Mouse (Mus musculus) kidney, embryonic 15.5 days (tissue): ENCODE data around the gene Bsdc1. TPM values are rescaled to one million over a fixed set of nuclear protein-coding genes. Genes with fewer than 3 reads are reported as not detected.

Experiments
- ATAC-seq: fragments of 200-750 bp; cut with Nextera tagmentation; replicated peaks from 2 replicates; pipeline ENCODE4 v1.8.0; 2017; ENCODE audit warnings: moderate TSS enrichment; ENCODE audit not compliant: low FRiP score
- H3K27ac ChIP-seq: fragments of 300-500 bp; sonication (generic); 2 replicates; pipeline ENCODE4 v1.5.1; 2015; ENCODE audit warnings: mild to moderate bottlenecking, inconsistent platforms
- H3K27me3 ChIP-seq: fragments of 300-500 bp; sonication (generic); 2 replicates; pipeline ENCODE4 v1.6.1; 2015; ENCODE audit warnings: inconsistent platforms
- H3K36me3 ChIP-seq: fragments of 300-500 bp; sonication (generic); 2 replicates; pipeline ENCODE4 v1.6.1; 2015; ENCODE audit warnings: inconsistent platforms
- H3K4me1 ChIP-seq: fragments of 300-500 bp; sonication (generic); 2 replicates; pipeline ENCODE4 v1.6.1; 2015; ENCODE audit warnings: inconsistent platforms
- H3K4me2 ChIP-seq: fragments of 300-500 bp; sonication (generic); 2 replicates; pipeline ENCODE4 v1.6.1; 2015; ENCODE audit warnings: moderate library complexity, mild to moderate bottlenecking, inconsistent platforms
- H3K4me3 ChIP-seq: fragments of 300-500 bp; sonication (generic); replicated peaks from 2 replicates; pipeline ENCODE4 v1.5.1; 2015; ENCODE audit warnings: mild to moderate bottlenecking, inconsistent platforms
- H3K9ac ChIP-seq: fragments of 300-500 bp; sonication (generic); 2 replicates; pipeline ENCODE4 v1.6.1; 2015; ENCODE audit warnings: mild to moderate bottlenecking, inconsistent platforms
- H3K9me3 ChIP-seq: fragments of 300-500 bp; sonication (generic); replicated peaks from 2 replicates; pipeline ENCODE4 v1.6.1; 2016; ENCODE audit warnings: inconsistent platforms
- WGBS: fragments of 180-500 bp; shearing (Covaris S2); methylation state at CpG from one replicate; pipeline ENCODE4 v1.1.7; 2015; ENCODE audit warnings: mixed read lengths; 5-methylcytosine and 5-hydroxymethylcytosine counted together
- polyA plus RNA-seq: library from polyadenylated mRNA; unstranded; fragments of >200 nt; fragmentation: Nextera tagmentation; extraction: Ambion mirVana; gene quantifications from 2 replicates; pipeline ENCODE4 v1.2.1, GENCODE M21; 2015

The Bsdc1 gene
- polyA plus RNA-seq = 26.4 and 28.8 TPM in 2 replicates

DNA sequence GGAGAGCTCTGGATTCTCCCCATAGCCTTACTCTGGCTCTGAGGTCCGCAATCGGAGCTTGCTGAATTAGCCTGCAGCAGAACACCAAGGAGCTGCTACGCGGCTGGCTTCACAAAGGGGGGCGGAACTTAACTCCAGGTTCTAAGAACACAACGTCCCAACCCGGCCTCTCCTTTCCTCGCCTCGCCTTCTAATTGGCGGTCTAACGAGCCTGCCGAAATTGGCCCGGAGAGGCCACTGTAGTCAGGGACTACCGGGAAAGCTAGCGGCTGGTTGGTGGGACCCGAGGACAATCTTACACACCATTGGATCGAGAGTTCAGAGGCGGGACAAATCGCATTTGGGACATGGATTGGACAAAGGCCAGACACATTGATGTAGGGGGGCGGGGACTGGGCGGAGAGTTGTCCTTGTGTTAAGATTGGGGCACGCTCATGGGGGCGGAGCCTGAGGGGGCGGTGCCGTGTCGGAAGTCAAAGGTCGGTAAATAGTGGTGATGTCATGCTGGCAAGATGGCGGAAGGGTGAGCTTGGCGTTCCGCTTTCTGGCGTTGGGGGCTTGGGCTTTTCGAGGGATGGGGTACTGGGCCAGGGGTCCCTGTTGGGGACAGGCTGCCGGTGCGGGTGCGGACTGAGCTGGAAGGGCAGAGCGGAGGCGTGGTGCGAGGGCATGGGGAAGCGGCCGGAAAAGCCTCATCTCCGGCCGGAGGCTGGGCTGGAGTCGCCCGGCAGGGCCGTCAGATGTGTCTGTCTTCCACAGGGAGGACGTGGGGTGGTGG is at the start of gene Bsdc1:
TSS of gene Bsdc1 (plus strand) at position 399 of the 778 bp plus-strand sequence.
- Histone ChIP-seq H3K4me1 (peaks cover 16% of the 10 kb centered on the region), H3K27ac (peak within 1 kb of the TSS; percentile 96), H3K9ac (peak within 1 kb of the TSS; percentile 74), H3K9me3 (no peaks in the 10 kb centered on the region), H3K4me2 (peak within 1 kb of the TSS; percentile 75), H3K27me3 (no peaks in the 10 kb centered on the region), H3K36me3 (peaks cover 25% of the 10 kb centered on the region), H3K4me3 (peak within 1 kb of the TSS; percentile 64)
- peak; percentile 98 for ATAC-seq
- WGBS = under 1% methylated on average over 45 of the region's 46 CpGs

DNA sequence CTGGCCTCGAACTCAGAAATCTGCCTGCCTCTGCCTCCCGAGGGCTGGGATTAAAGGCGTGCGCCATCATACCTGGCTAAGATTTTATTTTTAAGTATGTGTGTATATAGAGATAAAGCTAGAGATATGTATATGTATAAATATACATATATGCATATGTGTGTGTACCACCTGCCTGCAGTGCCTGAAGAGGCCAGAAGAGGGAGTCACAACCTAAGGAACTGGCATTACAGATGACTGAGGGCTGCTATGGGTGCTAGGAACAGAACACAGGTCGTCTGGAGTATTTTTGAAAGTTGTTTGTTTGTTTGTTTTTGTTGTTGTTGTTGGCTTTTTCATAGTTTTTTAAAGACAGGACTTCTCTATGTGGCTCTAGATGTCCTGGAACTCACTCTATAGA is 45.5 kb upstream of the Bsdc1 start:
- Histone ChIP-seq H3K27me3 (no peaks in the 10 kb centered on the region), H3K4me3 (no peak overlapping the region), H3K4me2 (no peak overlapping the region), H3K9ac (no peak overlapping the region), H3K27ac (no peak overlapping the region), H3K9me3 (no peaks in the 10 kb centered on the region), H3K4me1 (no peaks in the 10 kb centered on the region), H3K36me3 (no peaks in the 10 kb centered on the region)
- ATAC-seq = no peak
- WGBS = 92% methylated on average over 5 of the region's 5 CpGs

DNA sequence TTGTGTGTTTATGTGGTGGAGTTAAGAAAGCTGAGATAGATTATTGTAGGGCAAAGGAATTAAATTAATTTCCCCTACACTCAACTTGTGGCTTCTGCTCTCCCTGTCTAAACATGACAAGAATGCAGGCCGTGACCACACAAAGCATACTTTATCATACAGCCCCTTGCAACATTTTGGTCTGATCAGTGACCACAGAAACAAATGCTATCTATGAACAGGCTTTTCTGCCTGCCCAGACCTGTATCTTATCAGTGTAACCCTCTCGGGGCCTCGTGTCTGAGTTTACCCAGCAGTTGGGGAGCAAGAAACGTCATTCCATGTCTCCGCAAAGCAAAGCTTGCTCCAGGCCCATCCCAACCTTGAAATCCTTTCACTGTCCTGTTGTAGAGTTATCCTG is 44.9 kb upstream of the Bsdc1 start:
- Histone ChIP-seq H3K27ac (no peak overlapping the region), H3K27me3 (no peaks in the 10 kb centered on the region), H3K4me3 (no peak overlapping the region), H3K4me2 (no peak overlapping the region), H3K9ac (no peak overlapping the region), H3K9me3 (no peaks in the 10 kb centered on the region), H3K36me3 (no peaks in the 10 kb centered on the region), H3K4me1 (no peaks in the 10 kb centered on the region)
- 73% methylated on average over 5 of the region's 5 CpGs for WGBS
- no peak for ATAC-seq

DNA sequence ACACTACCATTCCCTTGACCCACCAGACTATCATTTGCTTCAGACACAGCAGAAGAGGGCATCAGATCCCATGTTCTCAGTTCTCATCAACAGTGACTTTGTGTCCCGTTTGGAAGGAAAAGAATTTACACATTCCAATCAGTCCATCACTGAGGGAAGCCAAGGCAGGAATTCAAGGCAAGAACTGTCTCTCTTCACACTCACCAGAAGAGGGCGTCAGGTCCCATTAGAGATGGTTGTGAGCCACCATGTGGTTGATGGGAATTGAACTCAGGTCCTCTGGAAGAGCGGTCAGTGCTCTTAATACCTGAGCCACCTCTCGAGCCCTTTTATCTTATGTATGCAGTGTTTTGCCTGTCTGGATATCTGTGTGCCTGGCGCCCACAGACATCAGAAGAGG is 43.1 kb upstream of the Bsdc1 start:
- no peaks in the 10 kb centered on the region for H3K9me3 ChIP-seq
- no peak overlapping the region for H3K27ac ChIP-seq
- H3K4me2 ChIP-seq = no peak overlapping the region
- H3K4me1 ChIP-seq = no peaks in the 10 kb centered on the region
- no peak overlapping the region for H3K9ac ChIP-seq
- 75% methylated on average over 5 of the region's 5 CpGs for WGBS
- no peak overlapping the region for H3K4me3 ChIP-seq
- H3K36me3 ChIP-seq = no peaks in the 10 kb centered on the region
- H3K27me3 ChIP-seq = no peaks in the 10 kb centered on the region
- no peak for ATAC-seq

DNA sequence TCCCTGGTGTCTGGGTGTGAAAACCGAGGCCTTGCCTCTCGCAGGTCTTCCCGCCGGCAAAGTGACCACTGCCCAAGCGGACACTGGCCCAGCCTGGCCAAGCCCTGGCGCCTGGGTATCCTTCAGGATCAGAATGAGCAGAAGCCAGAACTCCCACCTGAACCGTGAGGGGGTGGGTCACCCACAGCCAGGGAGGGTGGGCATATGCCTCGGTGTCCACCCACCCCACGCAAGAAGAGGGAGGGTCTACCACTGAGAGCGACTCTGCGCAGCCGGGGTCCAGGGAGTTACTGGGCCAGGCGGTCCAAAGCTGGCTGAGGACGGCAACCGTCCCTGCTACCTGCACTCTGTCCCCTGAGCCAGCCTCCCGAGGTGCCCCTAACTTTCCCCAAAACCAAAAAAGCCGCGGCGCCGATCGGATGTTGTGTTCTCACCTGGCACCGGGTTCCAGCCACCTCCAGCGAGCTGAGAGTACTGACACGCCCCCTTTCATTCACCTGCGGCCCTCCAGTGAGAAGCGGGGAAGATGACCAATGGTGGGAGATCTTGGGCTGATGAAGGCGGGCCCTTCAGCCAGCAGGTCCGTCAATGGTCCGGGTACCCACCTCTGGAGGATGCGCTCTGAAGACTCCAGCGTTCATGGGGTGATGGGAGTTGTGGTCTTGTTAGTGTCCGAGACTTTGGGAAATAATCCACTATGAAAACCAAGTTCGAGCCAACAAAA is 20.9 kb upstream of the Bsdc1 start, which contains the start of gene Zbtb8b:
TSS of gene Zbtb8b (minus strand) at position 514 of the 724 bp plus-strand sequence.
- peak; percentile 96 for ATAC-seq
- WGBS = 3% methylated on average over 33 of the region's 33 CpGs
- Histone ChIP-seq H3K4me2 (peak within 1 kb of the TSS; percentile 85), H3K27ac (no peak within 1 kb of the TSS), H3K9me3 (no peaks in the 10 kb centered on the region), H3K36me3 (no peaks in the 10 kb centered on the region), H3K4me1 (peaks cover 16% of the 10 kb centered on the region), H3K9ac (peak within 1 kb of the TSS; percentile 58), H3K4me3 (peak within 1 kb of the TSS; percentile 58), H3K27me3 (peaks cover 43% of the 10 kb centered on the region)

DNA sequence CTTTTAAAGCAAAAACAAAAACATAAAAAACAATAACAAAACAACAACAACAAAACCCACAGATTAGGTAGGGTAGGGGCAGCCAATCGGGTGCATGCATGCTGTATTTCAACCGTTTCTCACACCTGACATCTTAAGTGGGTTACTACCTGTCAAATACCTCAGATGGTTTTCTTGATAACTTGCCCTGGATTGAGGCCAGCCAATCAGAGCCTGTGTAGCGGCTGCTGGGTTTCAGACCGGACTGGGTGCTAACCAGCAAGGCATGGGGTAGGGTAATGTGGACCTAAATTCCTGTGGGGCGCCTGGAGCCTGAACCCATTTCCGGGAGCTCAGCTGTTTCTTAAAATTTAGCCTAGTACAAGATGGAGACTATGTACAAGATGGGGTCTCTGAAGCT is 20.2 kb upstream of the Bsdc1 start:
- no peak overlapping the region for H3K27ac ChIP-seq
- no peaks in the 10 kb centered on the region for H3K9me3 ChIP-seq
- no peak overlapping the region for H3K9ac ChIP-seq
- peak overlapping the region; percentile 58 for H3K4me3 ChIP-seq
- H3K4me2 ChIP-seq = peak overlapping the region; percentile 85
- H3K27me3 ChIP-seq = peaks cover 43% of the 10 kb centered on the region
- H3K36me3 ChIP-seq = no peaks in the 10 kb centered on the region
- WGBS = 31% methylated on average over 6 of the region's 6 CpGs
- peak; percentile 18; the same call in 1 of the 2 replicates for ATAC-seq
- H3K4me1 ChIP-seq = peaks cover 16% of the 10 kb centered on the region

DNA sequence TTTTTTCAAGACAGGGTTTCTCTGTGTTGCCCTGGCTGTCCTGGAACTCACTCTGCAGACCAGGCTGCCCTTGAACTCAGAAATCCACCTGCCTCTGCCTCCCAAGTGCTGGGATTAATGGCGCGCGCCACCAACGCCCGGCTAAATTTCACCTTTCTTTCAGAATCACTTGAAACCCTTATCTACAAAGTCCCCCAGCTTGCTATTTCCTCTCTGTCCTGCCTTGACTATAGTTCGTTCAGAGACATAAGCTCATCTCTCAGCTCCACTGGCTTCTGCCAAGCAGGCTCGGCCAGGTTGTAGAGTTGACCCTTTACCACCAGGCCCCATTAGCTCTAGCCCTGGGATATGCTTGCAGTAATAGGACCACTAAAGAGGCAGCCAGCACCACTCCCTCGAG is 14.0 kb upstream of the Bsdc1 start:
- no peak overlapping the region for H3K4me2 ChIP-seq
- ATAC-seq = no peak
- H3K27me3 ChIP-seq = peaks cover 9% of the 10 kb centered on the region; the same call in 1 of the 2 replicates
- no peak overlapping the region for H3K4me3 ChIP-seq
- H3K27ac ChIP-seq = no peak overlapping the region
- H3K4me1 ChIP-seq = 0 out of 2 replicates have a peak, but pooled peaks cover 3% of the 10 kb centered on the region
- WGBS = 74% methylated on average over 8 of the region's 8 CpGs
- no peaks in the 10 kb centered on the region for H3K36me3 ChIP-seq
- no peak overlapping the region for H3K9ac ChIP-seq
- no peaks in the 10 kb centered on the region for H3K9me3 ChIP-seq

DNA sequence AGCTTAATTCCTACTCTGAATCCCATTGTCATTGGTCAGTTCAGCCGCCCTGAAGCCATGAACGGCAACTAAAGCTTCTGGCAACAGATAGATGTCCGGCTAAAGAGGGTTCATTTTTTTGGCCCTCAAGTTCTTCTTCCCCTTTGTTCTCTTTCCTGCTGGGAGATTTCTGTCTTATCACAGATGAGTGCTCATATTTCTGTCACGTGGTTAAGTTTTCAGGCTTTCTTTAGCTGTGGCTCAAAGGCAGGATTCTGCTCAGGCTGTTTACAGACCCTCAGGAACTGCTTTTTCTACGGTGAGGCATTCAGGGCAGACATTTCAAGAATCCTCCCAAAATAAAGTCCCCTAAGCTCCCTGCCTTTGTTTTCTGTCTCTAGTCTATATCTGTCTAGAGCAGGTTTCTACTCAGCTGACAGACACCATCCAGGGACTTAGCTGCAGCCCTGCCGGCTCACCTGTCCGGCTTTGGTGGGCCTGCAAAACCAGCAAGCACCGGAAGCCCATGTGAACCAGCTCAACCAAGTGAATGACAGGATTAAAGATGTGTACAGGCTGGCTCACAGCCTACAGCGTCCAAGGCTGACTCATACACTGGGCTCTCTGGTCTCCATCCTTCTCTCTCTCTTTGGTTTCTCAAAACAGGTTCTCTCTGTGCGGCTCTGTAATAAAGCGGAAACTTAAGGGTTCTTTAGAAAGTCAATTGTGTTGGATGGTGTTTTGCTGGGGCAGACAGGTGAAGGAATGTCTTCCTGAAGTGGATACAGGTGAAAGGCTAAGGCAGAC is 13.4 kb upstream of the Bsdc1 start:
- WGBS = 80% methylated on average over 11 of the region's 11 CpGs
- H3K9ac ChIP-seq = no peak overlapping the region
- no peak overlapping the region for H3K4me3 ChIP-seq
- H3K27me3 ChIP-seq = peaks cover 3% of the 10 kb centered on the region; the same call in 1 of the 2 replicates
- H3K9me3 ChIP-seq = no peaks in the 10 kb centered on the region
- no peak for ATAC-seq
- H3K36me3 ChIP-seq = no peaks in the 10 kb centered on the region
- 0 out of 2 replicates have a peak, but pooled peaks cover 3% of the 10 kb centered on the region for H3K4me1 ChIP-seq
- H3K4me2 ChIP-seq = no peak overlapping the region
- H3K27ac ChIP-seq = no peak overlapping the region

DNA sequence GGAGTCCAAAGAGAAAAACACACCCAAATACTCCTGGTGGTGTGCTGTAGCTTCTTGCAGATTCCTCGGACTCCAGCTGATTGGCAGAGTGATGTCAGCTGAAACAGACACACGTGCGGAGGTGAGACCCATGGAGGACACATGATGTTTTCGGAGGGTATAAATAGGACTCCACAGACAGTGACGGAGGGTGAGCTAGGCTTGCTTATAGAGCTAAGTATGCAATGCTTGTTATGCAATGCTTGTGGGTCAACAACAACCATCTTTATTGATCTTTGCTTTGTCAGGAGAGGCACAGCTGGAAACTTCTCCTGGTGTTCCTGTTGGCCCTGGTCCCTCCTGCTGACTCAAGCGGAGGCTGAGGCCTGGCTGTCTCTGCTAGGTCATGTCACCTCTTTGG is 12.7 kb upstream of the Bsdc1 start:
- H3K27me3 ChIP-seq = no peaks in the 10 kb centered on the region
- H3K9ac ChIP-seq = no peak overlapping the region
- WGBS = 91% methylated on average over 6 of the region's 6 CpGs
- H3K4me2 ChIP-seq = no peak overlapping the region
- 0 out of 2 replicates have a peak, but pooled peaks cover 3% of the 10 kb centered on the region for H3K4me1 ChIP-seq
- no peaks in the 10 kb centered on the region for H3K36me3 ChIP-seq
- no peak overlapping the region for H3K27ac ChIP-seq
- no peak overlapping the region for H3K4me3 ChIP-seq
- no peaks in the 10 kb centered on the region for H3K9me3 ChIP-seq
- no peak for ATAC-seq

DNA sequence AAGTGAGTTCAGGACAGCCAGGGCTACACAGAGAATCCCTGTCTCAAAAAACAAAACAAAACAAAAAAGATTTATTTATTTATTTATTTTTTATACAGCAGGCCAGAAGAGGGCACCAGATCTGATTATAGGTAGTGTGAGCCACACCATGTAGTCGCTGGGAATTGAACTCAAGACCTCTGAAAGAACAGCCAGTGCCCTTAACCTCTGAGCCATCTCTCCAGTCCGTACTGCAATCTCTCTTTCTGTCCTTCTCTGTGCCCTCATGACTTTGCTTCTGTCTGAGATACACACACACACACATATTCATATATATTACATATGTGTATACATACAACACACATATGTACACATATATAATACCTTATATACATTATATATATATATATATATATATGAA is 10.5 kb upstream of the Bsdc1 start:
- Histone ChIP-seq H3K9me3 (no peaks in the 10 kb centered on the region), H3K27ac (no peak overlapping the region), H3K4me2 (no peak overlapping the region), H3K4me3 (no peak overlapping the region), H3K36me3 (no peaks in the 10 kb centered on the region), H3K9ac (no peak overlapping the region), H3K4me1 (no peaks in the 10 kb centered on the region), H3K27me3 (no peaks in the 10 kb centered on the region)
- ATAC-seq = no peak
- 73% methylated on average over 2 of the region's 2 CpGs for WGBS

DNA sequence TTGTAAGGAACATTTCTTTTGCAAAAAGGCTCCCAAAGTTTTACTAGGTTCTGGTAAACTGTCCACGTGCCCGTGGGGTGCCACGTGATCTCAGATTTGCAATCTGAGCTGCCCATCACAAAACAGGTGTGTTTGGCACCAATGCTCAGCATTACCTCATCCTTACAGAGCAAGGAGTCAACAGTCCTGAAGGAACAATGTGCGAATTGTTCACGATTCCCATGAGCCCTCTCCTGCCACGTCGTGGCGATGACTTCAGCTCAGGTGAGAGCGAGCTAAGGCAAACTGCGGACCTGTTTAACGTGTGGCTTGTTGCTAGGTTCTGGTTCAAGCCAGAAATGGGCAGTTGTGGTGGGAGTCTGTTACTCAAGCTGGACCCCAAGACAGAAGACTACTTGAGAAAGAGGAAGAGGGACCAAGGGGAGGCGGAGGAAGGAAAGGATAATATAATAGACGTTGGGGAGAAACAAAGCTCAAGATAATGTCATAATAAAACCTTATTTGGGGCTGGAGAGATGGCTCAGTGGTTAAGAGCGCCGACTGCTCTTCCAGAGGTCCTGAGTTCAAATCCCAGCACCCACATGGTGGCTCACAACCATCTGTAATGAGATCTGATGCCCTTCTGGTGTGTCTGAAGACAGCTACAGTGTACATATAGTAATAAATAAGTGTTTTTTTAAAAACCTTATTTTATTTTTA is 9.8 kb upstream of the Bsdc1 start:
- Histone ChIP-seq H3K4me3 (no peak overlapping the region), H3K27me3 (no peaks in the 10 kb centered on the region), H3K27ac (no peak overlapping the region), H3K9ac (no peak overlapping the region), H3K36me3 (no peaks in the 10 kb centered on the region), H3K4me1 (no peaks in the 10 kb centered on the region), H3K4me2 (no peak overlapping the region), H3K9me3 (no peaks in the 10 kb centered on the region)
- 82% methylated on average over 15 of the region's 15 CpGs for WGBS
- no peak for ATAC-seq
